Mouse (Mus musculus) liver, postnatal 0 days (tissue): ENCODE measurements around the gene Gm11111.

Experiments used
- CTCF ChIP-seq: sonication (generic); IDR thresholded peaks from 2 replicates; pipeline ENCODE4 v1.5.1; 2016; ENCODE audit warnings: antibody characterized with exemption, low read depth
- EP300 ChIP-seq: IDR thresholded peaks from 2 replicates; pipeline ENCODE4 v1.6.1; 2016; ENCODE audit warnings: antibody characterized with exemption, low read depth, mild to moderate bottlenecking

DNA sequence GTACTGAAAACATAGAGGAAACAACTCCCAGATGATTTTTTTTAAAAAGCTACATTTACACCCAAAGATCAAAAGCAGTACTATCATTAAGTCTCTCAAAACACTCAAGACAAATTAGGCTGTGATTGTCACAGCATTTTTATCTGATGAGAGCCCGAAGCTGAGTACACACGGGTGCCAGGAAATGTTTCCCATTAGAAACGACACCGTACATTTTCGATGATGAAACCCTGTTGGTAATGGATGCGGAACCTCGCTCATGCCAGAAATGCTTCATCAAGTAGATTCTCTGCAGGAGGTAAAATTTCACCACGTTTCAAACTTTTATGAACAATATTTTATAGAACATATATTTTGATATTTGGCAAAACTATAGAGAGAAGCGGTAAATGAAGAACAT is 10.3 kb downstream of the Gm11111 start:
- TF ChIP-seq EP300 (no peak), CTCF (no peak)
